Mouse (Mus musculus) heart, embryonic 13.5 days (tissue): ENCODE data around the gene Zfp653. TPM values are rescaled to one million over a fixed set of nuclear protein-coding genes. Genes with fewer than 3 reads are reported as not detected.
A peak's percentile ranks its signal among the peaks of the same experiment; 100 is the strongest.
"Not testable (repeated sequence)": the region's sequence is repeated elsewhere in the genome, so short reads cannot be mapped to it uniquely, and the experiment has no call there.

Experiments used
- ATAC-seq: fragments of 200-750 bp; cut with Nextera tagmentation; 2 replicates; pipeline ENCODE4 v1.8.0; 2017; ENCODE audit warnings: moderate TSS enrichment; ENCODE audit not compliant: insufficient number of reproducible peaks, low FRiP score, low TSS enrichment; ENCODE audit errors: extremely low read depth
- H3K27ac ChIP-seq: fragments of 300-500 bp; sonication (generic); replicated peaks from 2 replicates; pipeline ENCODE4 v1.5.1; 2015; ENCODE audit warnings: moderate library complexity, mild to moderate bottlenecking, inconsistent platforms
- H3K27me3 ChIP-seq: fragments of 300-500 bp; sonication (generic); replicated peaks from 2 replicates; pipeline ENCODE4 v1.6.1; 2015; ENCODE audit warnings: mild to moderate bottlenecking, inconsistent platforms
- H3K36me3 ChIP-seq: fragments of 300-500 bp; sonication (generic); 2 replicates; pipeline ENCODE4 v1.6.1; 2015; ENCODE audit warnings: mild to moderate bottlenecking, inconsistent platforms
- H3K4me1 ChIP-seq: fragments of 300-500 bp; sonication (generic); 2 replicates; pipeline ENCODE4 v1.6.1; 2015; ENCODE audit warnings: inconsistent platforms
- H3K4me2 ChIP-seq: fragments of 300-500 bp; sonication (generic); 2 replicates; pipeline ENCODE4 v1.6.1; 2015; ENCODE audit warnings: inconsistent platforms, mild to moderate bottlenecking, moderate library complexity
- H3K4me3 ChIP-seq: fragments of 300-500 bp; sonication (generic); 2 replicates; pipeline ENCODE4 v1.5.1; 2015; ENCODE audit warnings: moderate library complexity, mild to moderate bottlenecking, inconsistent platforms
- H3K9ac ChIP-seq: fragments of 300-500 bp; sonication (generic); 2 replicates; pipeline ENCODE4 v1.6.1; 2015; ENCODE audit warnings: inconsistent platforms, mild to moderate bottlenecking, moderate library complexity
- H3K9me3 ChIP-seq: fragments of 300-500 bp; sonication (generic); 2 replicates; pipeline ENCODE4 v1.6.1; 2016; ENCODE audit warnings: inconsistent platforms
- WGBS: fragments of 180-500 bp; shearing (Covaris S2); methylation state at CpG from one replicate; pipeline ENCODE4 v1.1.7; 2015; ENCODE audit warnings: mixed read lengths; 5-methylcytosine and 5-hydroxymethylcytosine counted together
- polyA plus RNA-seq: library from polyadenylated mRNA; unstranded; fragments of >200 nt; fragmentation: Nextera tagmentation; extraction: Ambion mirVana; gene quantifications from 2 replicates; pipeline ENCODE4 v1.2.1, GENCODE M21; 2015

Zfp653 gene
- polyA plus RNA-seq, 1 experiment from 2014 or later, result 9.5 TPM

- H3K4me2 ChIP-seq, result no peak overlapping the region
- H3K9me3 ChIP-seq, result no peaks in the 10 kb centered on the region
- 78% methylated on average over 6 of the region's 6 CpGs for WGBS
- no peaks in the 10 kb centered on the region for H3K36me3 ChIP-seq
- ATAC-seq, result no peak
- H3K4me1 ChIP-seq, result peaks cover 15% of the 10 kb centered on the region
- no peak overlapping the region for H3K9ac ChIP-seq
- H3K27ac ChIP-seq, result no peak overlapping the region
- no peak overlapping the region for H3K4me3 ChIP-seq
- H3K27me3 ChIP-seq, result 0 out of 2 replicates have a peak, but pooled peaks cover 5% of the 10 kb centered on the region
These were observed 21.6 kb upstream of the Zfp653 start for GRCm38 (mm10) chr9:22092746-22093145.

DNA sequence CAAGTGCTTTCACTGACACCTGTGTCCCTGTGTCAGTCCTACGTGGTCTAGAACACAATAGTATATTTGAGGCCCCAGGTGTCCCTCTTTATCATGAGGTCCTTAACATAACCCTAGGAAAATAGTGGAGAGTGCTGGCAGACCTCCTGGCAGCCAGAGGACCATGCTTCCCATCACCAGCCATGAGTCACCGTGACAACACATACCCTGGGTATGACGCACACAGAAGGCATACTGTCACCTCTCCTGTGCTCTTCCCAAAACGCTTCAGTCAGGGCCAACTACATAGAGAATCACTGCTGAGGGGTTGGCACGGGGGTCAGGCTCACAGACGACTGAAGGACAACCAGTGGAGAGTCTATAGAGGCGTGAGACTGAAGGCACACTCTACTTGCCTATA is 18.8 kb upstream of the Zfp653 start:
- Histone ChIP-seq H3K9me3 (no peaks in the 10 kb centered on the region), H3K27ac (no peak overlapping the region; the same call in 1 of the 2 replicates), H3K4me1 (peaks cover 24% of the 10 kb centered on the region), H3K4me3 (no peak overlapping the region), H3K4me2 (no peak overlapping the region), H3K9ac (no peak overlapping the region), H3K27me3 (0 out of 2 replicates have a peak, but pooled peaks cover 5% of the 10 kb centered on the region), H3K36me3 (no peaks in the 10 kb centered on the region)
- WGBS, result 67% methylated on average over 7 of the region's 7 CpGs
- ATAC-seq, result no peak

DNA sequence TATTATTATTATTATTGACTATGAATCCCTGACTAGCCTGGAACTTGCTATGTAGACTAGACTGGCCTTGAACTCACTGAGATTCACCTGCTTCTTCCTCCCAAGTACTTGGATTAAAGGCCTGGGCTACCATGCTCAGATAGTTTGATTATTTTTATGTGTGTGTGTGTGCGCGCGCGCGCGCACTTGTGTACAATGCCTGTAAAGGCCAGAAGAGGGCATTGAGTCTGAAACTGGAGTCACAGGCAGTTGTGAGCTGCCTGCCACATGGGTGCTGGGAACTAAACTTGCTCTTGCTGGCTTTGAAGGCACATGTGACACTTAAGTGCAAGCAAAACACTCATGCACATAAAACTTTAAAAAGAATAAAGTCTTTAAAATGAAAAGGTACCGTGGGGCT is 18.1 kb upstream of the Zfp653 start:
- Histone ChIP-seq H3K27ac (no peak overlapping the region), H3K4me2 (no peak overlapping the region), H3K9me3 (no peaks in the 10 kb centered on the region), H3K27me3 (0 out of 2 replicates have a peak, but pooled peaks cover 5% of the 10 kb centered on the region), H3K9ac (no peak overlapping the region), H3K36me3 (no peaks in the 10 kb centered on the region), H3K4me3 (no peak overlapping the region), H3K4me1 (peaks cover 30% of the 10 kb centered on the region)
- 97% methylated on average over 7 of the region's 7 CpGs for WGBS
- ATAC-seq, result no peak

DNA sequence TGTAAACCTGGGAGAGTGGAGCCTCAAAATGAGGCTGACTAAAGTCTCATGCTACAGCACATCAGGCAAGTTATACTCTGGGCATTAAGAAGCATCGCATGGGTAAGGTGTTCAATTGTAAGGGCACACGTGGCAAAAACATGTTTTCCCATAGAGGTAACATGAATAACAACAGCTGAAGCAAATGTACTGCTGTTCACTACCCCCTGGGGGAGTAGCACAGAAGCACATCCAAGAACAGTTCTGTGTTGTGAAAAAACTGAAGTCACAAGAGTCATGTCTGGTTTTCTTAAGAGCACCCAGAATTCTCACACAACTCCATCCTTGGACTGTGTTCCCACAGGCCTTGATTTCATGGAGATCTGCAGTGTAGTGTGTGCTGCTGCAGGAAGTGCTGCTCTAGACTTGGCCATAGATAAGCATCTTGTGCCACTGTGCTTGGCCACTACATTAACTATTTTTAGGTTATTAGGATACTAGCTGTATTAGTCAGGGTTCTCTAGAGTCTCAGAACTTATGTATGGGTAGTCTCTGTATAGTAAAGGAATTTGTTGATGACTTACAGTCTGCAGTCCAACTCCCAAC is 15.9 kb upstream of the Zfp653 start:
- ATAC-seq, result no peak
- Histone ChIP-seq H3K36me3 (peaks cover 13% of the 10 kb centered on the region; the same call in 1 of the 2 replicates), H3K27me3 (no peaks in the 10 kb centered on the region), H3K4me2 (no peak overlapping the region), H3K4me1 (peaks cover 34% of the 10 kb centered on the region), H3K27ac (no peak overlapping the region), H3K9ac (peak overlapping the region; percentile 30), H3K9me3 (no peaks in the 10 kb centered on the region), H3K4me3 (no peak overlapping the region)
- WGBS, result 78% methylated on average over 2 of the region's 2 CpGs

DNA sequence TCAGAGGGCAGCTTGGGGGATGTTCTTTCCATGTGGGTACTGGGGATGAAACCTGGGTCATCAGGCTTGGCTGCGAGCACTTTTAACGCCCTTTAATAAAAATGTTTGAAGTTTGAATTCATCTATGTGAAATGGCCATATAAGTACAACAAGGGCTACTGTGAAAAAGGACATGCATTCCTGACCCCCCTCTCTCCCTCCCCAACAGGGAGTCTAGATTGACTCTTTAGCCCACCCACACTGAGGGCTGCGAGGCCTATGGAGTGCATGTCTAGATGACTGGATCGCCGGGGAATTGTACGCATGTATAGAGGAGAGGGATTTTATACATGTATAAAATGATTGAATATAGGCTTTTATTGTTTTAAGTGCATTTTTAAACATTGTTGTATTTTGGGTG is 14.8 kb upstream of the Zfp653 start:
- Histone ChIP-seq H3K4me3 (peak overlapping the region; percentile 83), H3K27me3 (no peaks in the 10 kb centered on the region), H3K9me3 (no peaks in the 10 kb centered on the region), H3K36me3 (peaks cover 14% of the 10 kb centered on the region; the same call in 1 of the 2 replicates), H3K4me2 (peak overlapping the region; percentile 82), H3K9ac (peak overlapping the region; percentile 90), H3K27ac (peak overlapping the region; percentile 76), H3K4me1 (peaks cover 34% of the 10 kb centered on the region)
- WGBS, result 71% methylated on average over 6 of the region's 6 CpGs
- no peak for ATAC-seq

- WGBS, result under 1% methylated on average over 48 of the region's 48 CpGs
- no peaks in the 10 kb centered on the region for H3K9me3 ChIP-seq
These were observed 14.1 kb upstream of the Zfp653 start, which contains the start of gene Ecsit for GRCm38 (mm10) chr9:22085022-22085834. Gene Ecsit, minus strand, starts transcription at chr9:22085438.

DNA sequence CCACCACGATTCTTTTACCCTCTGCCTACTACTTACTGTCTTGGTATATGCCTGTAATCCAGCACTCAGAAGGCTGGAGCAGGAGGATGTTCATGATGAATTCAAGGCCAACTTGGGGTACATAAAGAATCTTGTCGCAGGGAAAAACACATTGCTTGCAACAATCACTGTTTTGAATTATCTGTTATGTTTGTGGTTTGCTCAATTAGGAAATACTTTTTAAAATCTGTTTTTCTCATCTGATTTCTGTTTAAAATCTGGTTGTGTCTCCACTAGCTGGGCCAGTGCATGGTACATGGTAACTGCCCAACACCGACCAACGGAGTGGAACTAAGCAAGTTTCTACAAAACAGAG is 13.5 kb upstream of the Zfp653 start:
- H3K4me3 ChIP-seq, result peak overlapping the region; percentile 83
- no peaks in the 10 kb centered on the region for H3K9me3 ChIP-seq
- H3K36me3 ChIP-seq, result peaks cover 24% of the 10 kb centered on the region
- no peaks in the 10 kb centered on the region for H3K27me3 ChIP-seq
- ATAC-seq, result no peak
- peak overlapping the region; percentile 82 for H3K4me2 ChIP-seq
- WGBS, result 32% methylated on average over 4 of the region's 4 CpGs
- peaks cover 34% of the 10 kb centered on the region for H3K4me1 ChIP-seq
- peak overlapping the region; percentile 90 for H3K9ac ChIP-seq
- H3K27ac ChIP-seq, result peak overlapping the region; percentile 64

More at GRCm38 (mm10) chr9:22085022-22085834, 14.1 kb upstream of the Zfp653 start, which contains the start of gene Ecsit:
- Histone ChIP-seq H3K36me3 (peaks cover 18% of the 10 kb centered on the region), H3K4me1 (peaks cover 34% of the 10 kb centered on the region), H3K4me2 (peak within 1 kb of the TSS; percentile 82), H3K4me3 (peak within 1 kb of the TSS; percentile 83), H3K27ac (peak within 1 kb of the TSS; percentile 76), H3K9ac (peak within 1 kb of the TSS; percentile 90), H3K27me3 (no peaks in the 10 kb centered on the region)
- ATAC-seq, result peak; percentile 95

- WGBS, result 88% methylated on average over 23 of the region's 23 CpGs
These were observed 5.0 kb upstream of the Zfp653 start for GRCm38 (mm10) chr9:22076223-22076622.

GRCm38 (mm10) chr9:22075778-22076177 is 4.6 kb upstream of the Zfp653 start:
- H3K9me3 ChIP-seq, H3K4me3 ChIP-seq, H3K9ac ChIP-seq, H3K4me1 ChIP-seq, H3K27ac ChIP-seq, ATAC-seq, H3K27me3 ChIP-seq, H3K4me2 ChIP-seq: not testable (repeated sequence)
- H3K36me3 ChIP-seq, result peaks cover 67% of the 10 kb centered on the region
- WGBS, result 84% methylated on average over 5 of the region's 5 CpGs

More at GRCm38 (mm10) chr9:22076223-22076622, 5.0 kb upstream of the Zfp653 start:
- Histone ChIP-seq H3K36me3 (peaks cover 67% of the 10 kb centered on the region), H3K4me2 (no peak overlapping the region), H3K27me3 (no peaks in the 10 kb centered on the region), H3K9ac (no peak overlapping the region), H3K4me3 (no peak overlapping the region), H3K9me3 (no peaks in the 10 kb centered on the region), H3K27ac (no peak overlapping the region), H3K4me1 (no peaks in the 10 kb centered on the region)
- no peak for ATAC-seq

DNA sequence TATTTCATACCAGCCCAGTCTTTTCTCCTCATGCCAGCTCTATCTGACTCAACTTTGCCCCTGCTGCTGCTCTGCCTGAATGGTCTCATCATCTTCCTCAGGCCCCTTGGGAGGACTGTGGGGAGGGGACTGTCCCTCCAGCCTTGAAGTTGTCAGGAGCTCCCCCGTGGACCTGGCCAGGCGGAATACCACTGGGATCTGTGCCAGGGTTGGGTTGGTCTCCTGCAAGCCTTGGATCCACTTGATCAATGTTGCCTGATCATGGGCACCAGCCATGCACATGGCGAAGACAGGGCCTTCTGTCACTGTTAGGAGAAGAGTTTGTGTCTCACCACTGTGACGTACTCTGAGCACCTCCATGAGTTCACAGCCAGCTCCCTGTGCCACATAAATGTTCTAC is 1.1 kb upstream of the Zfp653 start:
- Histone ChIP-seq H3K9me3 (no peaks in the 10 kb centered on the region), H3K9ac (no peak overlapping the region), H3K4me1 (peaks cover 11% of the 10 kb centered on the region), H3K27ac (no peak overlapping the region), H3K4me3 (no peak overlapping the region), H3K27me3 (no peaks in the 10 kb centered on the region), H3K4me2 (no peak overlapping the region), H3K36me3 (peaks cover 60% of the 10 kb centered on the region)
- WGBS, result 92% methylated on average over 4 of the region's 4 CpGs
- no peak for ATAC-seq

DNA sequence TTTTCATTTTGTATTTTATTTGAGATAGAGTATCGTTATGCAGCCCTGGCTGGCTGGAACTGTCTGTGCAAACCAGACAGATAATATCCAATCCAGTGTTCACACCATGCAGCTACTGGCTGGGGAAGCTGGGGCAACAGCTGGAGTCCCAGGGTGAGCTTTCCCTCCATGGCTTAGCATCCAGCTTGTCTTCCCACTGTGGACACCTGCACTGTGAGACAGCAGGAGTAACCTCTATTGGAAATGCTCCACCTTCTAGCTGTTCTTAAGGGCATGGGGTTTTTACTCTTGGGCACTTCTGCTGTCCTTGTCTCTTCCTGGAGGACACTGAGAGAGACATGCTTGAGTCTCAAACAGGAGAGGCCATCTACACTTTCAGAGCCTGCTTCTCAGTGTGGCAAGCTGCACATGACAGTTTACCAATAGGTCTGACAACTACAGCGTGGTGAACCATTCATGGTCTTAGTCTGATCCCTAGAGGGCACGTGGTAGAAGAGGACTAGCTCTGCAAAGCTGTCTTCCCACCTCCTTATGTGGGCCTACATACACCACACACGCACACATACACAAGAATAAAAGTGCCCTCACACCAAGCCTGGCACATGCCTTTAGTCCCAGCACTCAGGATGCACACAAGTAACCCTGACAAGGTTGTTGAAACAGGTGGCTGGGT is 1.2 kb downstream of the Zfp653 start:
- H3K9me3 ChIP-seq, result no peaks in the 10 kb centered on the region
- peak overlapping the region; percentile 73 for H3K9ac ChIP-seq
- peak overlapping the region; percentile 77 for H3K4me3 ChIP-seq
- ATAC-seq, result no peak
- H3K4me1 ChIP-seq, result peaks cover 11% of the 10 kb centered on the region
- no peaks in the 10 kb centered on the region for H3K27me3 ChIP-seq
- H3K36me3 ChIP-seq, result peaks cover 60% of the 10 kb centered on the region
- WGBS, result 66% methylated on average over 4 of the region's 4 CpGs
- H3K4me2 ChIP-seq, result peak overlapping the region; percentile 70
- peak overlapping the region; percentile 99 for H3K27ac ChIP-seq
